Mouse (Mus musculus) left cerebral cortex, adult 2 months (tissue): Measurements from ENCODE around the gene Acvr2a. TPM values are rescaled to one million over a fixed set of nuclear protein-coding genes. Genes with fewer than 3 reads are reported as not detected.
"Not testable (repeated sequence)": the region's sequence is repeated elsewhere in the genome, so short reads cannot be mapped to it uniquely, and the experiment has no call there.

Experiments
- DNase-seq, 2 experiments: peaks; one replicate each; pipeline ENCODE4 v3.0.0; 2021 to 2022; ENCODE audit warnings: low spot score in 2 of 2, mixed read lengths in 1 of 2; ENCODE audit errors: extremely low spot score in 1 of 2
- H3K27ac ChIP-seq: fragments of 200-600 bp; 2 replicates; pipeline ENCODE4 v1.8.1; 2022
- H3K4me3 ChIP-seq: fragments of 200-600 bp; 2 replicates; pipeline ENCODE4 v1.8.1; 2022
- CTCF ChIP-seq: fragments of 200-600 bp; IDR thresholded peaks from 2 replicates; pipeline ENCODE4 v1.8.1; 2022; ENCODE audit warnings: antibody characterized with exemption, mild to moderate bottlenecking, moderate library complexity
- intact Hi-C: fragments of 180-260 bp; cut with DNase I; formaldehyde crosslinking; loops from one replicate; pipeline ENCODE4 v1.15.1; 2025
- total RNA-seq, 2 experiments: library from RNA; stranded (reverse); gene quantifications; 2 replicates each; pipeline ENCODE4 v1.2.3; 2021

Gene Acvr2a
- total RNA-seq, 2 experiments from 2014 or later: 43.3 to 43.9 TPM

GRCm38 (mm10) chr2:48816141-48817028, 2.5 kb downstream of the Acvr2a start:
- TF ChIP-seq CTCF: no peak
- intact Hi-C loops: no loop called here
- no peak for DNase-seq
- peak overlapping the region; percentile 13; the same call in 1 of the 2 replicates for H3K27ac ChIP-seq
- H3K4me3 ChIP-seq: peak overlapping the region; percentile 87

DNA sequence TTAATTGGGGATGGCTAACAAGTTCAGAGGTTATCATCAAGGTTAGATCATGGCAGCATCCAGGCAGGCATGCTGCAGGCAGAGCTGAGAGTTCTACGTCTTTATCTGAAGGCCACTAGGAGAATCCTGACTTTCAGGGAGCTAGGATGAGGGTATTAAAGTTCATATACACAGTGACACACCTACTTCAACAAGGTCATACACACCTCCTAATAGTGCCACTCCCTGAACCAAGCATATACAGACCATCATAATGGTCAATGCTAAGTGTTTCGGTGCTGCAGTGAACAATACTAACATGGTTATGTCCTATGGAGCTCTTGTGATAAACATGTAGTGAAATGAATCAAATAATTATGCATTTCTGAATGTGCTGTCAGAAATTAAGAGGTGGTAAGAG, 12.0 kb downstream of the Acvr2a start:
- TF ChIP-seq CTCF: no peak
- no peak overlapping the region for H3K27ac ChIP-seq
- no peak overlapping the region for H3K4me3 ChIP-seq
- intact Hi-C loops: no loop called here
- DNase-seq: no peak

DNA sequence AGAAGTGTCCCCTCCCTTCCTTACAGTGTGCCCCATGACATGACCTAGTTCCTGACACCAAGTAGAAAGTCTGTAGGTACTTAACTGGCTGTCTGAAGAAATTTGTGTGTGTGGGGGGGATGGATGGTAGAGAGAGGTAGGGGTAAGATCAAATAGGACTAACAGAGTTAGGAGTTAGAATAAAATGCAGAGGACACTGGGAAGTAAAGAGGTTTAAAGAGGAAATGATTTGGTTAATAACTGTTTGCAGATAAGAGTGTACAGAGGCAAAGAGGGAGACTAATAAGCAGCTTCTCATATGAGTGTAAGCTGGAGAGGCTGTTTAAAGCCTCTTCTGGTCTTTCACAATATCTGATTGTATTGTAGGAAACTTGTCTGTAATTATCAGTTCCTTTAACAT, 12.5 kb downstream of the Acvr2a start:
- Histone ChIP-seq H3K4me3 (no peak overlapping the region), H3K27ac (no peak overlapping the region)
- TF ChIP-seq CTCF: no peak
- no peak for DNase-seq
- intact Hi-C loops: no loop called here

DNA sequence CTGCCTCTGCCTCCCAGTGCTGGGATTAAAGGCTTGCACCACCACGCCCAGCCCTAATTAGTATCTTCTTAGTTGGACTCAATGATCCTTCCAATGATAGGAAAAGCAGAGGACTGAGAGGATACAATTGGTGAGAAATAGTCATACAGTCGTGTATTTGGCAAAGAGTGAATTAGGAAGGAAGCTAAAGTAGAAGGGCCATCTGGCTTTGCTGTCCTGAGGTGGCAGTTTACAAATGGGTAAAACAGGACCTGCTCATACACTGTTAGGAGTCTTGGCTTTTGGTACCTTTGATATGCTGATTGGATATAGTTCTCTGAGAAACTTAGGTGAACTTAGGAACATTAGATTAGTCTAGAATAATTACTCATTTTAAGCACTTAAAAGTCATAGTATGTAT, 16.6 kb downstream of the Acvr2a start:
- intact Hi-C loops: no loop called here
- Histone ChIP-seq H3K4me3 (no peak overlapping the region), H3K27ac (no peak overlapping the region)
- DNase-seq: no peak
- no peak for TF ChIP-seq CTCF

DNA sequence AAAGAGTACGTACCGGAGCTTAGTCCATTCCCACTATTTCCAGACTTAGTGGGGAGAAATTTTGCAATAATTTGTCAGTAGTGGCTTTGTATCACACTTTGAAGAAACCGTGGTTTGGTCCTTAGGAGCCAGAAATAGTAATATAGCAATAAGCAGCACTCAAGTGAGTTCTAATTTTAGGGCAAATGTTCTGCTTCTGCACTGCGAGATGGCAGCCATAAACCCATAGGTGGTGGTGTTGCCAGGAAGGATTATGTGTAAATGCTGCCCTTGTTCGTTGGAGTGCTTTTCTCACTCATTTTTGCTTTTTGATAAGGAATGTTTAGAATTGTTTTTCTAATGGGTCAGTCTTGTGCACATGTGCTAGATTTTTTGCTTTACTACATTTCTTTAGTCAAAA, 18.4 kb downstream of the Acvr2a start:
- intact Hi-C loops: no loop called here
- no peak for DNase-seq
- no peak overlapping the region for H3K27ac ChIP-seq
- no peak overlapping the region for H3K4me3 ChIP-seq
- peak; percentile 2; the same call in 1 of the 2 replicates for TF ChIP-seq CTCF

- Histone ChIP-seq H3K4me3 (no peak overlapping the region), H3K27ac (no peak overlapping the region)
- no peak for DNase-seq
- no peak for TF ChIP-seq CTCF
- intact Hi-C loops: no loop called here
Observed at GRCm38 (mm10) chr2:48833884-48834450, 20.1 kb downstream of the Acvr2a start.

DNA sequence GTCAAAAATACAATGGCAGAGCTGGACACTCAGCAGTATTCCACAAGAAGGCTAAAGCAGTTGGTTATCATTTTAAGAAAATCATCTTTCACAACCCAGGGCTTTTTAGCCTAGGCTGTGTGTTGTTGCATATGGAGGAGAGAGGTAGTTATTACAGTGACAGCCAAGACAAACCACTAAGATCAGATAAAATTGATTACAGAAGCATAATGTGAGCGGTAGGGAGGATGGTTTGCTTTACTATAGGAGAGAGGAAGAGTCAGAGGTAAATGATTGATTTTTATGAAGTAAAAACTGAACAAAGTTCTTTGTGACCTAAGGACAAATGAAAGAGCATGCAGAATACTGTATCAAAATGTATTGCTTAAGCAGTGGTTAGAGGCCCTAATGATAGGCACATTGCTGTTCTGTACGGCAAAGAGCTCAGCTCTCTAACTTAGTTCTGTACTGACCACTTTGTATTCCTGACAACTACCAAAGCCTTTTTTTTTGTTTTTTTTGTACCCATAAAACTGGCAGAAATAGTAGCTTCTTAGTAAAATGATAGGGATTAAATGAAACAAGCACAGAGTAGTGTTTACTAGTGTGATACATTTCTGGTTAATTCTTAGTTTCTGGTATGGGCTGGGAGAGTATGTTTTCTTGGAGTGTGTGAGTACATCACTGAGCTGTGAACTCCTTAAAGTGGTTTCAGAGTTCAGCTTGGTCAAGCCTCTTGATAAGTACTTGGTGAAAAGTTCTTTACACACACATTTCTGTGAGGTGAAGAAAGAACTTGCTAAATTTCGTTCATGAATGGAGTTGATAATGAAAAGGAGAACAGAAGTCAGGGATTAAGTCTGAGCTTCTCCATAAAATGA, 27.9 kb downstream of the Acvr2a start:
- Histone ChIP-seq H3K27ac (no peak overlapping the region), H3K4me3 (no peak overlapping the region)
- DNase-seq: no peak
- intact Hi-C loops: no loop called here
- no peak for TF ChIP-seq CTCF

DNA sequence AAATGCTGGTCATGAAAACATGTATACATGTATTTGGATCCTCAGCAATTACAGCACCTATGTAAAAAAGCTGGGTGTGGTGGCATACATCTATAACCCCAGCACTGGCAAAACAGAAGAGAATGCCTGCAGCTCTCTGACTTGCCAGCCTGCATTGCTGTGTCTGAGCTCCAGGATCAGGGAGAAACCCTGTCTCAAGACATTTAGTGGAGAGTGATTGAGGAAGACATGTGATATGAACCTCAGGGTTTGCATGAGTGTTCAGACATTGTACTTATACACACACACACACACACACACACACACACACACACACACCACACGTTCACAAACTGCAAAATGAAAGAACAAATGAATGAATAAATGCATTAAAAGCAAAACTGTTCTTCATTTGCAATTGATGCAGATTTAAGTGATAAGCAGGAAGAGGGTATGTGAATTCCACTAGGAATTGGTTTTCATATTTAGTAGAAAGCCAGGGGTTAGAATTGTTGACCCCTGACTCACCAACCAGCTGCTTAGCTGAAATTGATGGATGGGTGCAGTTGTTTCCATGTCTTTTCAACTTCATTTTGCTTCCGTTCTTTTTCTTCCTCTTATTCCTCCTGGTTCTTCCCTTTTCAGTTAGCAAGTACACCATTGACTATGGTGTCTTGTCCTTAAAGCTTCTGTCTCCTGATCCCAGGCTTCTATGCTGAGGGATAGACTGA, 32.9 kb downstream of the Acvr2a start:
- H3K4me3 ChIP-seq: no peak overlapping the region
- DNase-seq: no peak
- TF ChIP-seq CTCF: no peak
- no peak overlapping the region for H3K27ac ChIP-seq
- intact Hi-C loops: no loop called here

GRCm38 (mm10) chr2:48865596-48865995, 51.7 kb downstream of the Acvr2a start:
- H3K4me3 ChIP-seq, DNase-seq, H3K27ac ChIP-seq: not testable (repeated sequence)
- intact Hi-C loops: loop anchor here (5.0 to 10.0 kb wide), 2 partner anchors 131 to 408 kb away; no protein-coding TSS in a partner anchor

DNA sequence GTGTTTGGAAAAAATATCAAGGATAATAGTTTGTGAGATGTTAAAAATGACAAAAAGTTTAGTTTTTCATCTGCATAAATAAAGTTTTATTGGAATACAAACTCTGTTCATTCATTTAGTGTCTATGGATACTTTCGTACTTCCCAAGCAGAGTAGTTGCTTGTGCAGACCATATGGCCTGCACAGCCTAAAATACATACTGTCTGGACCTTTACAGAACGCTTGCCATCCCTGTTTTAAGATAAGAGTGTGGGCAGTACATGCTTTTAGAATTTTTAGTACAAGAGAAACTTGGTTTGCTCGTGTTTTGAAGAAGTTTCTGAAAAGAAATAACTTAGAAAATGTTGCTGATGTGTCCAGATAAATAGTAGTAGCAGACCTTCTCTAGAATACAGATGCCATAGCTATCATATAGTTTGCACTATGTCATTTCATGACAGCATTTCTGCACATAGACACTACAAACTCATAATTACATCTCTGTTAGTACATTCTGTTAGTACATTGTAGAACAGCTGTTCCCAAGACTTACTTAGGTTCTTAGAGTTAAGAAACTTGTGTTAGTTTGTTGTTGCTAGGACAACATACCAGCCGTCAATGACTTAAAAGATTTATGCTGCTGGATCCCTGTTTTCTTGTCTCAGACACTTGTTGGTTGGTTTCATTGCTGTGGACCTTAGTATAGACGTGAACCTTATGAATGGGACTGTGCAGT, 54.4 kb downstream of the Acvr2a start:
- intact Hi-C loops: loop anchor here (5.0 to 10.0 kb wide), 2 partner anchors 134 to 411 kb away; no protein-coding TSS in a partner anchor
- DNase-seq: no peak
- Histone ChIP-seq H3K27ac (no peak overlapping the region), H3K4me3 (no peak overlapping the region)
- no peak for TF ChIP-seq CTCF

GRCm38 (mm10) chr2:48885945-48886344, 72.0 kb downstream of the Acvr2a start:
- intact Hi-C loops: loop anchor here (1.0 to 10.0 kb wide), 4 partner anchors 261 to 1394 kb away; no protein-coding TSS in a partner anchor
- Histone ChIP-seq H3K4me3 (no peak overlapping the region), H3K27ac (no peak overlapping the region)
- peak; percentile 55 to 66 for DNase-seq
- TF ChIP-seq CTCF: peak; percentile 90
